Mouse (Mus musculus): Measurements from ENCODE around the gene Slc35f2.
A peak's percentile ranks its signal among the peaks of the same experiment; 100 is the strongest.

Slc35f2 gene

GRCm38 (mm10) chr9:53829081-53829865 lies 57.9 kb downstream of the Slc35f2 start:
- peak; percentile 62 for DNase-seq

GRCm38 (mm10) chr9:53829866-53830209 lies 58.5 kb downstream of the Slc35f2 start:
- no peak for DNase-seq

- no peak for DNase-seq
These were observed 63.7 kb downstream of the Slc35f2 start for GRCm38 (mm10) chr9:53835039-53835438.

- DNase-seq: no peak
These were observed 64.6 kb downstream of the Slc35f2 start for GRCm38 (mm10) chr9:53835976-53836375.

- DNase-seq: no peak
These were observed 67.5 kb downstream of the Slc35f2 start for GRCm38 (mm10) chr9:53838816-53839215.

GRCm38 (mm10) chr9:53848548-53848947 lies 77.2 kb downstream of the Slc35f2 start:
- no peak for DNase-seq

GRCm38 (mm10) chr9:53849864-53850263 lies 78.5 kb downstream of the Slc35f2 start, which contains the start of gene Sln:
TSS of gene Sln (plus strand) at chr9:53850164.
- DNase-seq: no peak

GRCm38 (mm10) chr9:53852158-53852557 lies 80.8 kb downstream of the Slc35f2 start:
- DNase-seq: no peak

GRCm38 (mm10) chr9:53853672-53854071 lies 82.3 kb downstream of the Slc35f2 start:
- DNase-seq: no peak

- DNase-seq: no peak
These were observed 83.2 kb downstream of the Slc35f2 start for GRCm38 (mm10) chr9:53854525-53854924.

GRCm38 (mm10) chr9:53857864-53858263 lies 86.5 kb downstream of the Slc35f2 start:
- DNase-seq: no peak
